Mouse (Mus musculus) cortical plate, adult 2 months (tissue): ENCODE measurements at regions not wholly inside any gene's neighbourhood (a gene's known extent, or its start where the extent isn't known, plus 50 kb on each side); places are given as distances from the start of the nearest gene placed in this dataset.

Experiments used
- CTCF ChIP-seq: fragments of 200-500 bp; IDR thresholded peaks from 2 replicates; pipeline ENCODE4 v1.5.1; 2011; ENCODE audit warnings: mild to moderate bottlenecking, control low read depth, low read length; ENCODE audit not compliant: insufficient read depth; ENCODE audit errors: extremely low read depth
- POLR2A ChIP-seq: fragments of 200-500 bp; IDR thresholded peaks from 2 replicates; pipeline ENCODE4 v1.6.1; 2011; ENCODE audit warnings: mild to moderate bottlenecking, low read length, control low read depth; ENCODE audit not compliant: insufficient read depth; ENCODE audit errors: extremely low read depth

DNA sequence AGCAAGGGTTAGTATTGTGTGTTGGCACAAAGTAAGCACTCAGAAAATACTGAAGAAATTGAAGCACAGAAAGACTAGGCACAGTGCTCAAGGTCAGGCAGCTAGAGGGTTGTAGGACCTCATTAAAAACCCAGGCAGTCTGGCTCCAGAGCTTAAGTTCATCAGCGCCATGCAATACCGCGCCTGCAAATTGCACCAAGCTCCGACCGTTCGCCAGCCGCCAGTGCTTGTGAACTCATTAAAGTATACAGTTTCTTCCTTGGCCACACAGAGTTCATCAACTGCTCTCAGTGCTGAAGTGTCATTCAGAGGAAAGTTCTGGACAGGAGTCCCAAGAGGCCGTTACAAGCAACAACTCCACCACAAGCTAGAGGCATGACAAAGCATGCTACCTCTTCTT is 397.5 kb downstream of the Lmo4 start:
- TF ChIP-seq CTCF = no peak
- no peak for TF ChIP-seq POLR2A
